Mouse (Mus musculus): ENCODE data around the gene Hoxb1. TPM values are rescaled to one million over a fixed set of nuclear protein-coding genes. Genes with fewer than 3 reads are reported as not detected.
A peak's percentile ranks its signal among the peaks of the same experiment; 100 is the strongest.

Gene Hoxb1
- polyA plus RNA-seq, 1 experiment from 2014 or later, result not detected

DNA sequence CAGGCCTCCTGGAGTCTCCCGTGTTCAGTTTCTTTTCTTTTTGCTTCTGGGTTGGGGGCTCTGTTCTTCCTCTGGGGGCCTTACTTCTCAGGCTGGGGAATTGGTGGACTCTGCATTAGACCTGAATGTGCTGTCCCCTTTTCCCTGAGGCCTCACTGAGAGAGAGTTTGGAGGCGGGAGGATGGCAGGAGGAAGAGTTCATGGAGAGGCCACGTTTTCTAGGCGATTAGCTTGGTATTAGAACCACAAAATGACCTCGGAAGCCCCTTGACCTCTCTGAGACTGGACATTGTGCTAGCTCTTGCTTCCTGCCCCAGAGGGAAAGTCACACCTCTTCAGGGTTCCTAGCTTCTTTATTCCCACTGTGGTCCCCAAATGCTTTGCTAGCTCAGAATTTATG lies 41.4 kb upstream of the Hoxb1 start:
- Histone ChIP-seq H3K9ac (ENCODE audit: low read length) (peak overlapping the region; percentile 51), H3K9me3 (ENCODE audit: control insufficient read depth, low read length) (no peaks in the 10 kb centered on the region), H3K36me3 (ENCODE audit: control insufficient read depth, insufficient read depth, low read length) (no peaks in the 10 kb centered on the region), H3K4me3 (ENCODE audit: low read depth, low read length) (peak overlapping the region; percentile 24), H3K4me1 (replicated peaks; ENCODE audit: control insufficient read depth, insufficient read depth) (no peaks in the 10 kb centered on the region), H3K4me2 (replicated peaks; ENCODE audit: low read depth) (peak overlapping the region; percentile 64), H3K27me3 (ENCODE audit: control insufficient read depth, insufficient read depth, low read length) (no peaks in the 10 kb centered on the region; the same call in 1 of the 2 replicates), H3K27ac (replicated peaks) (peak overlapping the region; percentile 84)
- ATAC-seq (ENCODE audit: low FRiP score, low TSS enrichment) (no peak), DNase-seq (ENCODE audit: low spot score) (no peak)
- WGBS, result 8% methylated on average over 5 of the region's 5 CpGs
- TF ChIP-seq EP300 (optimal IDR thresholded peaks at IDR 0.05) (no peak), CTCF (IDR thresholded peaks at IDR 0.05; ENCODE audit: low read depth) (no peak)

DNA sequence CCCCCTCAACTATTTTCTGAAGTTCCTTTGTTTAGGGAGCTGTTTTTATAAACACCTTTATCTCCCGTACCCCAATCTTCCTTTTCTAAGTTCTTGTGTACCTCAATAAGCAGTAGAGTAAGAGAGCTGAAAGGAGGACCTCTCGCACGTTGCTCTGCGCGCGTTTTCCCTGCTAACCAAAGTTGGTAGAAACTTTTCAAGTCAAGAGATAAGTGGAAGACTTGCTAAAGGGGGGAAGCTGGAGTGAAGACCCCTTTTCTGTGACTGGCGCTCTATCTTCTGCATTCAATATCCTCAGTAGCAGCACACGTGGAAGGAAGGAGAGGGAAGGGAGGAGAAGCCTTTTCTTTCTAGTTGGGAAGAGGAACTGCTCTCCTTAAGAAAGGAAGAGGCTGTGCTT lies 40.6 kb upstream of the Hoxb1 start:
- Histone ChIP-seq H3K27me3 (ENCODE audit: control insufficient read depth, insufficient read depth, low read length) (no peaks in the 10 kb centered on the region; the same call in 1 of the 2 replicates), H3K4me3 (ENCODE audit: low read depth, low read length) (peak overlapping the region; percentile 31), H3K4me2 (replicated peaks; ENCODE audit: low read depth) (peak overlapping the region; percentile 64), H3K4me1 (replicated peaks; ENCODE audit: control insufficient read depth, insufficient read depth) (no peaks in the 10 kb centered on the region), H3K9ac (ENCODE audit: low read length) (peak overlapping the region; percentile 70), H3K36me3 (ENCODE audit: control insufficient read depth, insufficient read depth, low read length) (no peaks in the 10 kb centered on the region), H3K27ac (replicated peaks) (peak overlapping the region; percentile 84), H3K9me3 (ENCODE audit: control insufficient read depth, low read length) (no peaks in the 10 kb centered on the region)
- ATAC-seq (ENCODE audit: low FRiP score, low TSS enrichment), result no peak
- whole genome bisulfite sequencing, result 17% methylated on average over 8 of the region's 8 CpGs
- no peak for DNase-seq (ENCODE audit: low spot score)
- TF ChIP-seq CTCF (IDR thresholded peaks at IDR 0.05; ENCODE audit: low read depth), result no peak
- no peak for TF ChIP-seq EP300 (optimal IDR thresholded peaks at IDR 0.05)

DNA sequence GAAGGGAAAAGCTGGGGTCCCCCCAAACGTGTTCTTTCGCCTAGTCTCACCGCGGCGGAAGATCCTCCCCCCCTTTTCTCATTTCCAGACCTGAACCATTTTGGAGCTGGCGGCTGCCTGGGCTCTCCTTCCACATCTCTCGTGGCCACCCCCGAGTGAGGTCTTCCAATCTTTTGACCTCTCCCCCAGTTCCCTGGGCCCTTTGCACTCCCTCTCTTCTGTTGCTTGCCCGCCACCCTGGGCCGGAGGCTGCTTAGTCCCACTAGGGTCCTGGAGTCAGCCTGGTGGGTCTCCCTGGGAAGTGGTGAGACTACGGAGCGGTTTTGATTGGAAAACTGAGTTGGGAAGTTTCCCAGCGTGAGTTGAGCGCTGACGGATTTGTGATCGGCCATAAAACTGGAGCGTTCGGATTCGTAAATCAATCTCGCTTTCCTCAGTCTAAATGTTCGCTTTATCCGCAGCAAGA lies 39.8 kb upstream of the Hoxb1 start:
- 33% methylated on average over 22 of the region's 22 CpGs for WGBS
- ATAC-seq (ENCODE audit: low FRiP score, low TSS enrichment) (no peak), DNase-seq (ENCODE audit: low spot score) (no peak)
- Histone ChIP-seq H3K9ac (ENCODE audit: low read length) (peak overlapping the region; percentile 70), H3K27me3 (ENCODE audit: control insufficient read depth, insufficient read depth, low read length) (no peaks in the 10 kb centered on the region; the same call in 1 of the 2 replicates), H3K36me3 (ENCODE audit: control insufficient read depth, insufficient read depth, low read length) (no peaks in the 10 kb centered on the region), H3K4me2 (replicated peaks; ENCODE audit: low read depth) (peak overlapping the region; percentile 64), H3K27ac (replicated peaks) (peak overlapping the region; percentile 84), H3K4me3 (ENCODE audit: low read depth, low read length) (peak overlapping the region; percentile 31), H3K4me1 (replicated peaks; ENCODE audit: control insufficient read depth, insufficient read depth) (no peaks in the 10 kb centered on the region), H3K9me3 (ENCODE audit: control insufficient read depth, low read length) (no peaks in the 10 kb centered on the region)
- TF ChIP-seq EP300 (optimal IDR thresholded peaks at IDR 0.05) (no peak), CTCF (IDR thresholded peaks at IDR 0.05; ENCODE audit: low read depth) (no peak)

DNA sequence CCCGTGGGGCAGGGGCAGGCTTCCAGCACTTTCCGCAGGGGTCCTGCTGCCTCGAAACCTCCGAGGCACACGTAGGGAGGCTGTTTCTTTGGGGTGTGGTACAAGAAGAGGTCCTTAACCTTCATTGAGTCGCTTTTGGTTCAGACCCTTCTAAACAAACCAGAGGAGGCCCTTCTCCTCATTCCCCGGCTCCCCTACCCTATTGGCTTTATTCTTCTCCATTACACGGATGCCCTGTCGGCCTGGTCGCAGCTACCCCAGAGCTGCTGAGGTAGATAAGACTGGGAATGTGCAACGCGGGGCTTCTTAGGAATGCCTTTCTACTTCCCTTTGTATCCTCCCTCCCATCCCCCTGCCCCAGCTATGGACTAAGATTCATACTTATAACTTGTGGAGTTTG lies 38.8 kb upstream of the Hoxb1 start:
- H3K9ac ChIP-seq (ENCODE audit: low read length), result peak overlapping the region; percentile 70

DNA sequence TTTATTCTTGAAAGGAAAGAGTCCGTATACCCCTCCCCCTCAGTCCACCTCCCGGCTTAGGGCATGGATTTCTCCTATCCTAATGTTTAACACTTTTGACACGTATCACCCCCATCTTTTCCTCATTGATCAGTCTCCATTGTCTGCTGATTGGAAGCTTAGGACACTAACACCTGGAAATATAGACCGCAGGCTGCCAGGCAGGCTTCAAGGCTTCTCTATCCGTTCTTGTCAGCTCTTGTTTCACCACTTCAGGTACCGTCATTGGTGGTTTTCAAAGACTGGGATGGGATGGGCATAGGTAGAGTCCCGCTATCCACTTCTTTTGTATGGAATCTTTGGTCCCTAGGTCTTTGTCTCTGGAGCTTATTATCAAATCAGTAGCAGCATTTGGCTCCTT lies 38.4 kb upstream of the Hoxb1 start:
- H3K27me3 ChIP-seq (ENCODE audit: control insufficient read depth, insufficient read depth, low read length), result no peaks in the 10 kb centered on the region; the same call in 1 of the 2 replicates
- DNase-seq (ENCODE audit: low spot score) (no peak), ATAC-seq (ENCODE audit: low FRiP score, low TSS enrichment) (no peak)
- H3K9me3 ChIP-seq (ENCODE audit: control insufficient read depth, low read length), result no peaks in the 10 kb centered on the region
- 0 out of 2 replicates have a peak, but pooled peaks cover 3% of the 10 kb centered on the region for H3K4me1 ChIP-seq (replicated peaks; ENCODE audit: control insufficient read depth, insufficient read depth)
- no peak overlapping the region for H3K4me3 ChIP-seq (ENCODE audit: low read depth, low read length)
- peak overlapping the region; percentile 64 for H3K4me2 ChIP-seq (replicated peaks; ENCODE audit: low read depth)
- H3K9ac ChIP-seq (ENCODE audit: low read length), result no peak overlapping the region; the same call in 1 of the 2 replicates
- no peak for TF ChIP-seq EP300 (optimal IDR thresholded peaks at IDR 0.05)
- no peak for TF ChIP-seq CTCF (IDR thresholded peaks at IDR 0.05; ENCODE audit: low read depth)
- H3K36me3 ChIP-seq (ENCODE audit: control insufficient read depth, insufficient read depth, low read length), result no peaks in the 10 kb centered on the region
- 14% methylated on average over 7 of the region's 7 CpGs for WGBS
- H3K27ac ChIP-seq (replicated peaks), result peak overlapping the region; percentile 84

More for the DNA sequence above, 38.8 kb upstream of the Hoxb1 start:
- no peak for DNase-seq (ENCODE audit: low spot score)
- Histone ChIP-seq H3K9me3 (ENCODE audit: control insufficient read depth, low read length) (no peaks in the 10 kb centered on the region), H3K36me3 (ENCODE audit: control insufficient read depth, insufficient read depth, low read length) (no peaks in the 10 kb centered on the region), H3K27me3 (ENCODE audit: control insufficient read depth, insufficient read depth, low read length) (no peaks in the 10 kb centered on the region; the same call in 1 of the 2 replicates), H3K27ac (replicated peaks) (peak overlapping the region; percentile 84), H3K4me1 (replicated peaks; ENCODE audit: control insufficient read depth, insufficient read depth) (0 out of 2 replicates have a peak, but pooled peaks cover under 1% of the 10 kb centered on the region), H3K4me2 (replicated peaks; ENCODE audit: low read depth) (peak overlapping the region; percentile 64), H3K4me3 (ENCODE audit: low read depth, low read length) (peak overlapping the region; percentile 31)
- TF ChIP-seq CTCF (IDR thresholded peaks at IDR 0.05; ENCODE audit: low read depth) (no peak), EP300 (optimal IDR thresholded peaks at IDR 0.05) (no peak)
- ATAC-seq (ENCODE audit: low FRiP score, low TSS enrichment), result 0 out of 2 replicates have a peak, but pooled peaks have one; percentile 10
- 21% methylated on average over 12 of the region's 12 CpGs for WGBS

DNA sequence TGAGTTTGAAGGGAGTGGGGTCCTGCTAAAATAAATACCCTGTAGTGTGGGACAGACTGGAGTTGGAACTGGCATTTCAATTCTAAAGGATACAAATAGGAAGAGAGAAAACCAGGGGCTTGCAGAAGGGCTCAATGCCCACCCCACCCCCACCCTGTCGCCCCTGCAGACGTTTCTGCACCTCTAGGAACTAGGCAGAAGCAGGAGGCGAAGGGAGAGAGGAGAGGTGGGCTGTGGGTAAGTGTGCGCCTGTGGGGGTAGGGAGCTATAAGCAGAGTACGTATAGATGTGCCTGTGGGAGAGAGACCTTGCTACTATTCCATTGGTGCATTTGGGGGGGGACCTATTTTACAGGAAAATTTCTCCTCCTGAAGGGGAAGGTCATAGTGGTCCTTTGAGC lies 37.8 kb upstream of the Hoxb1 start:
- 0 out of 2 replicates have a peak, but pooled peaks cover 3% of the 10 kb centered on the region for H3K4me1 ChIP-seq (replicated peaks; ENCODE audit: control insufficient read depth, insufficient read depth)
- no peaks in the 10 kb centered on the region; the same call in 1 of the 2 replicates for H3K27me3 ChIP-seq (ENCODE audit: control insufficient read depth, insufficient read depth, low read length)
- H3K9ac ChIP-seq (ENCODE audit: low read length), result peak overlapping the region; percentile 27; the same call in 1 of the 2 replicates
- no peaks in the 10 kb centered on the region for H3K36me3 ChIP-seq (ENCODE audit: control insufficient read depth, insufficient read depth, low read length)
- H3K4me3 ChIP-seq (ENCODE audit: low read depth, low read length), result 0 out of 2 replicates have a peak overlapping the region, but pooled peaks have one; percentile 4
- H3K4me2 ChIP-seq (replicated peaks; ENCODE audit: low read depth), result peak overlapping the region; percentile 64
- DNase-seq (ENCODE audit: low spot score) (no peak), ATAC-seq (ENCODE audit: low FRiP score, low TSS enrichment) (no peak)
- WGBS, result 20% methylated on average over 5 of the region's 5 CpGs
- H3K9me3 ChIP-seq (ENCODE audit: control insufficient read depth, low read length), result no peaks in the 10 kb centered on the region
- H3K27ac ChIP-seq (replicated peaks), result peak overlapping the region; percentile 84
- TF ChIP-seq EP300 (optimal IDR thresholded peaks at IDR 0.05) (no peak), CTCF (IDR thresholded peaks at IDR 0.05; ENCODE audit: low read depth) (no peak)
